Mouse (Mus musculus) ES-Bruce4 (cell line): Measurements from ENCODE around the gene Gpr37l1. TPM values are rescaled to one million over a fixed set of nuclear protein-coding genes. Genes with fewer than 3 reads are reported as not detected.

Experiments used
- H3K27ac ChIP-seq: 2 replicates; pipeline ENCODE4 v1.5.1; 2012; ENCODE audit warnings: low read length, inconsistent platforms; ENCODE audit not compliant: insufficient read depth
- H3K27me3 ChIP-seq: 2 replicates; pipeline ENCODE4 v1.6.1; 2012; ENCODE audit warnings: mild to moderate bottlenecking, low read length, inconsistent platforms; ENCODE audit not compliant: control insufficient read depth, poor library complexity, insufficient read depth, severe bottlenecking
- H3K36me3 ChIP-seq: 2 replicates; pipeline ENCODE4 v1.6.1; 2012; ENCODE audit warnings: inconsistent platforms, mild to moderate bottlenecking, low read length, moderate library complexity; ENCODE audit not compliant: control insufficient read depth, poor library complexity, insufficient read depth, severe bottlenecking
- H3K4me1 ChIP-seq: one replicate; pipeline ENCODE4 v1.8.1; 2011; ENCODE audit warnings: low read length; ENCODE audit not compliant: control insufficient read depth, insufficient read depth
- H3K4me3 ChIP-seq: 2 replicates; pipeline ENCODE4 v1.5.1; 2011; ENCODE audit warnings: low read depth, mild to moderate bottlenecking, low read length
- H3K9ac ChIP-seq: 2 replicates; pipeline ENCODE4 v1.6.1; 2012; ENCODE audit warnings: low read depth, mild to moderate bottlenecking, inconsistent platforms; ENCODE audit not compliant: poor library complexity, severe bottlenecking
- H3K9me3 ChIP-seq: replicated peaks from 2 replicates; pipeline ENCODE4 v1.6.1; 2012; ENCODE audit warnings: mild to moderate bottlenecking, low read length, inconsistent platforms; ENCODE audit not compliant: control insufficient read depth, poor library complexity, insufficient read depth, severe bottlenecking
- CTCF ChIP-seq: IDR thresholded peaks from one replicate; pipeline ENCODE4 v1.8.1; 2011; ENCODE audit warnings: low read depth, low read length
- EP300 ChIP-seq: IDR thresholded peaks from 2 replicates; pipeline ENCODE4 v1.6.1; 2011; ENCODE audit warnings: low read depth, low read length; ENCODE audit not compliant: insufficient read depth
- POLR2A ChIP-seq: IDR thresholded peaks from one replicate; pipeline ENCODE4 v1.8.1; 2011; ENCODE audit warnings: low read length; ENCODE audit not compliant: insufficient read depth
- polyA plus RNA-seq: library from polyadenylated mRNA; stranded (reverse); fragments of >200 nt; gene quantifications from 2 replicates; pipeline ENCODE4 v1.2.4, GENCODE M21; 2011; ENCODE audit warnings: low read depth; ENCODE audit not compliant: missing spikeins, insufficient read depth, insufficient read length

Gene Gpr37l1
- polyA plus RNA-seq, 1 experiment, result not detected

GRCm38 (mm10) chr1:135139906-135140305 lies 27.6 kb downstream of the Gpr37l1 start:
- Histone ChIP-seq H3K4me3 (no peak overlapping the region), H3K27ac (no peak overlapping the region), H3K9ac (no peak overlapping the region), H3K9me3 (no peaks in the 10 kb centered on the region), H3K27me3 (no peaks in the 10 kb centered on the region), H3K36me3 (no peaks in the 10 kb centered on the region), H3K4me1 (no peaks in the 10 kb centered on the region)
- TF ChIP-seq CTCF, result no peak
- TF ChIP-seq EP300, result no peak
- TF ChIP-seq POLR2A, result no peak

GRCm38 (mm10) chr1:135136500-135136899 lies 31.0 kb downstream of the Gpr37l1 start:
- Histone ChIP-seq H3K4me1 (peaks cover 3% of the 10 kb centered on the region), H3K27ac (no peak overlapping the region), H3K27me3 (no peaks in the 10 kb centered on the region), H3K36me3 (no peaks in the 10 kb centered on the region), H3K9me3 (no peaks in the 10 kb centered on the region), H3K4me3 (no peak overlapping the region), H3K9ac (no peak overlapping the region)
- TF ChIP-seq EP300 (no peak), CTCF (peak; percentile 74), POLR2A (no peak)

GRCm38 (mm10) chr1:135135111-135135787 lies 32.2 kb downstream of the Gpr37l1 start:
- TF ChIP-seq EP300, result no peak
- TF ChIP-seq CTCF, result no peak
- no peak for TF ChIP-seq POLR2A
- Histone ChIP-seq H3K9me3 (no peaks in the 10 kb centered on the region), H3K27me3 (no peaks in the 10 kb centered on the region), H3K27ac (no peak overlapping the region), H3K4me1 (peaks cover 3% of the 10 kb centered on the region), H3K36me3 (no peaks in the 10 kb centered on the region), H3K4me3 (no peak overlapping the region), H3K9ac (no peak overlapping the region)

- Histone ChIP-seq H3K4me1 (peaks cover 9% of the 10 kb centered on the region), H3K4me3 (no peak overlapping the region), H3K9ac (no peak overlapping the region), H3K27ac (no peak overlapping the region), H3K27me3 (no peaks in the 10 kb centered on the region), H3K36me3 (no peaks in the 10 kb centered on the region), H3K9me3 (no peaks in the 10 kb centered on the region)
- TF ChIP-seq EP300 (no peak), POLR2A (no peak), CTCF (no peak)
Measured at GRCm38 (mm10) chr1:135133678-135134435, 33.6 kb downstream of the Gpr37l1 start.

- TF ChIP-seq CTCF (no peak), EP300 (no peak), POLR2A (no peak)
Measured at GRCm38 (mm10) chr1:135132893-135133369, 34.5 kb downstream of the Gpr37l1 start.

GRCm38 (mm10) chr1:135132473-135132872 lies 35.0 kb downstream of the Gpr37l1 start, which contains the start of gene Ptpn7:
Ptpn7 (plus strand) TSS chr1:135132700.
- H3K27ac ChIP-seq, result no peak within 1 kb of the TSS
- no peak for TF ChIP-seq POLR2A
- TF ChIP-seq EP300, result no peak
- TF ChIP-seq CTCF, result peak; percentile 52
- peaks cover 9% of the 10 kb centered on the region for H3K4me1 ChIP-seq
- H3K9ac ChIP-seq, result no peak within 1 kb of the TSS
- no peak within 1 kb of the TSS for H3K4me3 ChIP-seq
- no peaks in the 10 kb centered on the region for H3K27me3 ChIP-seq
- no peaks in the 10 kb centered on the region for H3K36me3 ChIP-seq
- H3K9me3 ChIP-seq, result no peaks in the 10 kb centered on the region

More at GRCm38 (mm10) chr1:135132893-135133369, 34.5 kb downstream of the Gpr37l1 start:
- Histone ChIP-seq H3K27ac (no peak overlapping the region), H3K4me3 (no peak overlapping the region), H3K9ac (no peak overlapping the region), H3K36me3 (no peaks in the 10 kb centered on the region), H3K9me3 (no peaks in the 10 kb centered on the region), H3K27me3 (no peaks in the 10 kb centered on the region), H3K4me1 (peaks cover 9% of the 10 kb centered on the region)
